In the genomic region with DNA sequence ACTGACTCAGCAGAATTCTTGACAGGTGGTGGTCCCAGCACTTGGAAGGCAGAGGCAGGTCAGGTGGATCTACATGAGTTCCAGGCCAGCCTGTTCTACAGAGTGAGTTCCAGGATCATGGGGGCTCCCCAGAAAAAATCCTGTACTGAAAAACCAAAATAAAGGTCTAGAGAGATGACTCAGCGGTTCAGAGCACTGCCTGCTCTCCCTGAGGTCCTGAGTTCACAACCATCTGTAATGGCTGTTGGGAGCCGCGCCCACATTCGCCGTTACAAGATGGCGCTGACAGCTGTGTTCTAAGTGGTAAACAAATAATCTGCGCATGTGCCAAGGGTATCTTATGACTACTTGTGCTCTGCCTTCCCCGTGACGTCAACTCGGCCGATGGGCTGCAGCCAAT, we compare ENCODE assay signal across 11 mouse cellular contexts. TPM values are rescaled to one million over a fixed set of nuclear protein-coding genes. Genes with fewer than 3 reads are reported as not detected.
"Had no signal": no experiment of that assay in that cellular context is flagged by ENCODE, and none has a peak within 500 bp of the region (broad histone marks: within the 10 kb centered on the region; RNA-seq: fewer than 3 reads in every experiment).

No protein-coding gene starts in this region.

RNA-seq across cellular contexts. Expression of gene Dnmt3l, which starts 21.8 kb away (rescaled TPM):
- polyA plus RNA-seq: heart, embryonic 11.5 days; heart, embryonic 15.5 days; heart, postnatal 0 days; hindbrain, embryonic 11.5 days; hindbrain, embryonic 13.5 days; hindbrain, embryonic 15.5 days; limb, embryonic 11.5 days; liver, adult 2 months; liver, embryonic 12.5 days; liver, embryonic 15.5 days had no signal

RNA-seq across cellular contexts. Expression of gene Aire, which starts 23.4 kb away (rescaled TPM):
- polyA plus RNA-seq: heart, embryonic 13.5 days; heart, postnatal 0 days; liver, adult 2 months; liver, embryonic 15.5 days had no signal
